Mouse (Mus musculus) olfactory bulb, adult 2 months (tissue): ENCODE results near the gene Map3k6.

Experiments used
- CTCF ChIP-seq: fragments of 200-500 bp; IDR thresholded peaks from 2 replicates; pipeline ENCODE4 v1.5.1; 2012; ENCODE audit warnings: low read depth, mild to moderate bottlenecking, low read length, moderate library complexity; ENCODE audit not compliant: insufficient read depth
- POLR2A ChIP-seq: fragments of 200-500 bp; IDR thresholded peaks from 2 replicates; pipeline ENCODE4 v1.6.1; 2012; ENCODE audit warnings: mild to moderate bottlenecking, low read depth, low read length, moderate library complexity; ENCODE audit not compliant: insufficient read depth

DNA sequence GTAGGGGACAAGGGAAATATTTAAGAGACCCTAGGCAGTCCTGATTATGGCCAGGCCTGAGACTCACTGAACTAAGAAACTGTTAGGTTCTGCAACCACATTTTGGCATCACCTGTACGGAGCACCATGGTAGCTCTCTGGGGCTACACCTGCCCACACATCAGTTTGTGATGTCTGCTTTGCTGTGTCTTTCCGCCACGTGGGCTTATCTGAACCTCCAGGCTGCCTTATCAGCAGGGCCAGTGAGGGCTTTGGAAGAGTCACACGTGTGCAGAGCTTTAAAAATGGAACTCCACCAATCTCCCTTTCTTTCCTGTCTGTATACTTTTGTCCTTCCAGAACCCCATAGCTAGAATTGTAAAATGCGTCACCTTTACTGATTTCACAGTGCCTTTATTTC is 45.3 kb downstream of the Map3k6 start:
- no peak for TF ChIP-seq POLR2A
- no peak for TF ChIP-seq CTCF
